Mouse (Mus musculus): Measurements from ENCODE around the gene Slc4a4. TPM values are rescaled to one million over a fixed set of nuclear protein-coding genes. Genes with fewer than 3 reads are reported as not detected.

Slc4a4 gene
- polyA plus RNA-seq, 1 experiment from 2014 or later = 1.6 TPM

DNA sequence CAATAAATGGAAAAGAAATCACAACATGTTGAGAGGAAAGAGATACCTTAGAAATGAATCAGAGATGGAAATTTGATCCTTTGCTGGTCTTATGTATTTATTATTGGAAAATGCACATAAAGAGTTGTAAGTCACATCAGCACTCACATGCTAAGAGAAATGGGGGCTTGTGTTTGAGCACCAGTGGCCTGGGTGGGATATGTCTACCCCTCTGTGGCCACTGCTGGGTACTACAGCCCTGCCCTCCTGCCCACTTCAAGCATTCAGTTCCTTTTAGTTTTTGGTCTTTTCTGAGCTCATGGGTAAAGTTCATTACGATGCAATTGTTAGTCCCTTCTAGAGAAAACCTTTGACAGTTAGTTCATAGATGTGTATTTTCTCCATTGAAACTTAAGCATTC lies 335.0 kb downstream of the Slc4a4 start:
- ATAC-seq (ENCODE audit: low FRiP score) = peak; percentile 82; the same call in 1 of the 2 replicates
- H3K36me3 ChIP-seq (ENCODE audit: control insufficient read depth, insufficient read depth, low read length) = no peaks in the 10 kb centered on the region
- no peaks in the 10 kb centered on the region for H3K27me3 ChIP-seq (ENCODE audit: control insufficient read depth, insufficient read depth, low read length)
- H3K4me3 ChIP-seq (ENCODE audit: low read depth, low read length) = no peak overlapping the region
- H3K27ac ChIP-seq (ENCODE audit: low read depth, low read length) = no peak overlapping the region
- no peak overlapping the region for H3K4me2 ChIP-seq (replicated peaks; ENCODE audit: low read depth, low read length)
- 47% methylated on average over 1 of the region's 1 CpGs for WGBS
- H3K9me3 ChIP-seq (ENCODE audit: control insufficient read depth, low read length) = no peaks in the 10 kb centered on the region
- peak; percentile 50 for DNase-seq (ENCODE audit: low spot score)
- H3K4me1 ChIP-seq (replicated peaks; ENCODE audit: control insufficient read depth, insufficient read depth, low read length) = no peaks in the 10 kb centered on the region
- no peak overlapping the region for H3K9ac ChIP-seq (ENCODE audit: low read depth, low read length)

DNA sequence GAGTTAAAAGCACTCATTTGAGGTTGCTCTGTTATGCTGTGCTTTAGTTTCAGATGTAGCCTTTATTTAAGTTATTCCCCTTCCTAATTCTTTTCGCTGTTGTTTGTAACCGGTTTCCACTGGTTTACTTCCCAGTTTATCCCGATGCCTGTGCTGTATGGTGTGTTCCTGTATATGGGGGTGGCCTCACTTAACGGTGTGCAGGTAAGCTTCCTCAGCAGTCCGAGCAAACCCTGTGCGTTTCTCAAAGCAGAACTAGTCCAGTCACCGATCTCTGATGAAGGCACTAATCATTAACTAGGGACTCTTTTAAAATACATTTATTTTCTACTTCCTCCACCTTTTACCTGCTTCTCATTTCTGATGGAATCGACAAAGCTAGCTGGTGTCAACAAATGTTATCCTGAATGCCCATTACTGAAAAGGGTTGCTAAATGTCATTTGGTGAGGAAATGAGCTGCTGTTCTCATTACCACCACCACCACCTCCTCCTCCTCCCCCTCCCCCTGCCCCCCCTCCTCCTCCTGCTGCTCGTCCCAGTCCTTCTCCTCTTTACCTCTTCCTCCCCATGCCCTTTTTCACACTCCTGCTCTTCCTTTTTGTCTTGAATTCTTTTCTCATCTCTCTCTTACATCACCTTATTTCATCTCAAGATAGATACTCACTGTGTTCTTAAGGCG lies 336.6 kb downstream of the Slc4a4 start:
- no peak overlapping the region for H3K27ac ChIP-seq (ENCODE audit: low read depth, low read length)
- H3K9me3 ChIP-seq (ENCODE audit: control insufficient read depth, low read length) = no peaks in the 10 kb centered on the region
- H3K4me3 ChIP-seq (ENCODE audit: low read depth, low read length) = no peak overlapping the region
- H3K27me3 ChIP-seq (ENCODE audit: control insufficient read depth, insufficient read depth, low read length) = no peaks in the 10 kb centered on the region
- H3K4me2 ChIP-seq (replicated peaks; ENCODE audit: low read depth, low read length) = no peak overlapping the region
- H3K9ac ChIP-seq (ENCODE audit: low read depth, low read length) = no peak overlapping the region
- 59% methylated on average over 10 of the region's 10 CpGs for WGBS
- H3K36me3 ChIP-seq (ENCODE audit: control insufficient read depth, insufficient read depth, low read length) = no peaks in the 10 kb centered on the region
- DNase-seq (ENCODE audit: low spot score) = no peak
- H3K4me1 ChIP-seq (replicated peaks; ENCODE audit: control insufficient read depth, insufficient read depth, low read length) = no peaks in the 10 kb centered on the region
- no peak for ATAC-seq (ENCODE audit: low FRiP score)

DNA sequence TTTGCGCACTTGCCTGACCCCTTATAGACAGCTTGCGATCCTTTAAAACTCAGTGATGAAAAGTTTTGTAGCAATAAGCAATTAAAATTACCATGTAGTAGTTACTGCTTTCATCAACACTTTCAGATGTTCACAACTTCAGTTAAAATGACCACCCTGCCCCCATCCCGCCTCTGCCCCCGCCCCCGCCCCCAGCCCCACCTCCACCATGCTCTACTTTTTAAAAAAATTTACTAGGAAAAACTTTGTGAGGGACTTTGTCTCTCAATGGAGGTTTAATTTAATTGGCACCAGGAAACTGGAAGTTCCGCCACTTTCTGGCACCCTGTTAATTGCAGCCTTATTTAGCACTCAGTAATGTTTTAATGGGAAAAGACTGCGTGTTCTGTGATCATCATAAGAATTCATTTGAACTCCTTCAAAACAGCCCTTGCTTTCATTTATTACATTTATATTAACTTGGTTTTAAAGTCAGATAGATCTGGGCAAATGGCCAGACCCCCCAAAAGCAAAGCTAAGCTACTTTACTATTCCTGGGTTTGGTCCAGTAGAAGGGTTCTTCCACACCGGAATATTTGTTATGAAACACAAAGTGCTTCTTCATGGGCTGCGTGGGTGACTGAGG lies 337.2 kb downstream of the Slc4a4 start:
- Histone ChIP-seq H3K4me2 (replicated peaks; ENCODE audit: low read depth, low read length) (no peak overlapping the region), H3K36me3 (ENCODE audit: control insufficient read depth, insufficient read depth, low read length) (no peaks in the 10 kb centered on the region), H3K27me3 (ENCODE audit: control insufficient read depth, insufficient read depth, low read length) (no peaks in the 10 kb centered on the region), H3K4me3 (ENCODE audit: low read depth, low read length) (no peak overlapping the region), H3K9ac (ENCODE audit: low read depth, low read length) (no peak overlapping the region), H3K4me1 (replicated peaks; ENCODE audit: control insufficient read depth, insufficient read depth, low read length) (no peaks in the 10 kb centered on the region), H3K27ac (ENCODE audit: low read depth, low read length) (no peak overlapping the region), H3K9me3 (ENCODE audit: control insufficient read depth, low read length) (no peaks in the 10 kb centered on the region)
- WGBS = 87% methylated on average over 9 of the region's 9 CpGs
- ATAC-seq (ENCODE audit: low FRiP score) = no peak
- DNase-seq (ENCODE audit: low spot score) = no peak

DNA sequence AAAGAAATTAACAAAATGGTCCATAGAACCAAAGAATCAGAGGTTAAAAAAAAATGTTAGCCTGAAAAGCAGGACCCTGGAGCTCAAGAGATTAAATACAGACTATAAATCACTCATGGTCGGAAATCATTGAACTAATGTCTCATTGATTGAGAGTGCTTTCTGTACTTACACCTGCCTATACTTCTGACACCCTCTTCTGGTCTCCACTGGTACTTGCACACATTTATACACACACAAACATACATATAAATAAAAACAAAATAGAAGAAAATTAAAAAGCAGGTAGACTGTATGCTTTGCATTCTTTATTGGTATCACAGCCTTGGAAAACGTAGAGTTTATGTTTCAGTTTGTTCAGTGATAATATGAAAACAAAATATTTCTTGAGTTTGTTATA lies 341.3 kb downstream of the Slc4a4 start:
- WGBS = 85% methylated on average over 2 of the region's 2 CpGs
- no peak for ATAC-seq (ENCODE audit: low FRiP score)

DNA sequence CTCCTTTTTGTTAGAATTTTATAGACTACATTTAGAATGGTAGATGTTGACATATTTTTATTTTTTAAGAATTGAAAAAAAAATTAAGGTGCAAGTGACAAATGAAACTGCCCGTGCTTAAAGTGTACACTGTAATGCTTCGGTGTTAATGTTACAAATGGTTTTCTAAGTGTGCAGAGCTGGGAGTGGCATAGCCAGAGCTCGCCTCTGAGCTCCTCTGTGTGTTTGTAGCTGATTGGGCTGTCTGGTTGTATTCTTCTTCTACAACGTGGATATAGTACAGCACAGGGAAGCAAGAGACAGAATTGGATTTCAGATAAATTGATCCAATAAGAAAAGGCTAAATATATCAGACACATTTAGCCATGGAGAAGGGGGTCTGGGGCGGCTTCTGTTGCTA lies 343.0 kb downstream of the Slc4a4 start:
- Histone ChIP-seq H3K4me3 (ENCODE audit: low read depth, low read length) (no peak overlapping the region), H3K36me3 (ENCODE audit: control insufficient read depth, insufficient read depth, low read length) (no peaks in the 10 kb centered on the region), H3K9ac (ENCODE audit: low read depth, low read length) (no peak overlapping the region), H3K27ac (ENCODE audit: low read depth, low read length) (no peak overlapping the region), H3K4me1 (replicated peaks; ENCODE audit: control insufficient read depth, insufficient read depth, low read length) (no peaks in the 10 kb centered on the region), H3K9me3 (ENCODE audit: control insufficient read depth, low read length) (no peaks in the 10 kb centered on the region), H3K27me3 (ENCODE audit: control insufficient read depth, insufficient read depth, low read length) (no peaks in the 10 kb centered on the region), H3K4me2 (replicated peaks; ENCODE audit: low read depth, low read length) (no peak overlapping the region)
- no peak for ATAC-seq (ENCODE audit: low FRiP score)
- WGBS = 85% methylated on average over 5 of the region's 5 CpGs
- no peak for DNase-seq (ENCODE audit: low spot score)

More for the DNA sequence above, 341.3 kb downstream of the Slc4a4 start:
- Histone ChIP-seq H3K9ac (ENCODE audit: low read depth, low read length) (no peak overlapping the region), H3K9me3 (ENCODE audit: control insufficient read depth, low read length) (no peaks in the 10 kb centered on the region), H3K36me3 (ENCODE audit: control insufficient read depth, insufficient read depth, low read length) (no peaks in the 10 kb centered on the region), H3K4me1 (replicated peaks; ENCODE audit: control insufficient read depth, insufficient read depth, low read length) (no peaks in the 10 kb centered on the region), H3K4me2 (replicated peaks; ENCODE audit: low read depth, low read length) (no peak overlapping the region), H3K4me3 (ENCODE audit: low read depth, low read length) (no peak overlapping the region), H3K27ac (ENCODE audit: low read depth, low read length) (no peak overlapping the region), H3K27me3 (ENCODE audit: control insufficient read depth, insufficient read depth, low read length) (no peaks in the 10 kb centered on the region)
- DNase-seq (ENCODE audit: low spot score) = no peak

DNA sequence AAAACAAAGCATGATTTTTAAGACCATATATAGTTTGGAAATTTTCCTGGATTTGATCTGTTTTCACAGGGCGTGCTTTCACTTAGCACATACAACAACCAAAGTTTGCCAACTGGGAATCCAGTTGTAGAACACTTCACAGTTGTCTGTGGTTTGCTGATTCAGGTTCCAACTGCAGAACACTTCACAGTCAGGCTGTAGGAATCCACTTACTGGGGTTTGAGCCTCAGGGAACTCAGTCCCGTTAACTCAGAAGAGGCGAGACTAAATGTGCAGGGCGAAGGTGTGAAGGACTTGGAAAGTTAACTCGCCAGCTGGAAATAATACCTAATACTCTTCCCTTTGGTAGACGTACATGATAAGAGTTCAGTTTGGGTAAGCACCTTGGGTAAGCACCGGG lies 345.7 kb downstream of the Slc4a4 start:
- H3K4me3 ChIP-seq (ENCODE audit: low read depth, low read length) = no peak overlapping the region
- DNase-seq (ENCODE audit: low spot score) (no peak), ATAC-seq (ENCODE audit: low FRiP score) (no peak)
- H3K27ac ChIP-seq (ENCODE audit: low read depth, low read length) = no peak overlapping the region
- WGBS = 86% methylated on average over 7 of the region's 7 CpGs
- no peaks in the 10 kb centered on the region for H3K27me3 ChIP-seq (ENCODE audit: control insufficient read depth, insufficient read depth, low read length)
- H3K36me3 ChIP-seq (ENCODE audit: control insufficient read depth, insufficient read depth, low read length) = no peaks in the 10 kb centered on the region
- no peaks in the 10 kb centered on the region for H3K9me3 ChIP-seq (ENCODE audit: control insufficient read depth, low read length)
- H3K4me2 ChIP-seq (replicated peaks; ENCODE audit: low read depth, low read length) = no peak overlapping the region
- no peak overlapping the region for H3K9ac ChIP-seq (ENCODE audit: low read depth, low read length)
- H3K4me1 ChIP-seq (replicated peaks; ENCODE audit: control insufficient read depth, insufficient read depth, low read length) = no peaks in the 10 kb centered on the region

DNA sequence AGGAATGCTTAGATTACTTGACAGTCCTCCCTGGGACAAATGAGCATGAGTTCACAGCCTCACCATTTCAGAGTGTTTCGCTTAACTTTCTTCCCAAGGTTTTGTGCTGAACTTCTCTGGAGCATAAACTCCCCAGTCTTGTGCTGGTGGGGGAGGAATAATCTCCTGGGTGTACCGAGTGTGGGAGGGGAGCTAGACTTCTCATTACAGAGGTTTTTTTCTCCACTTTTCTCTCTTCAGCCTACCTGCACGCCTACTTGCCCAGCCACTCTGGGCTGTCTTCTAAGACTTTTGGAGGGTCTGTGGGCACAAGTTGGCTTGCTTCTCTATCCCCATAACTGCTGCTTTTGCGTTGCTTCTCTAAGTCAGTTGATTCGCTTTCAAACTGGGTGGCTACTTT lies 365.2 kb downstream of the Slc4a4 start:
- ATAC-seq (ENCODE audit: low FRiP score) (no peak), DNase-seq (ENCODE audit: low spot score) (no peak)
- H3K27me3 ChIP-seq (ENCODE audit: control insufficient read depth, insufficient read depth, low read length) = no peaks in the 10 kb centered on the region
- WGBS = 87% methylated on average over 5 of the region's 5 CpGs
- H3K36me3 ChIP-seq (ENCODE audit: control insufficient read depth, insufficient read depth, low read length) = no peaks in the 10 kb centered on the region
- no peaks in the 10 kb centered on the region for H3K9me3 ChIP-seq (ENCODE audit: control insufficient read depth, low read length)
- no peak overlapping the region for H3K27ac ChIP-seq (ENCODE audit: low read depth, low read length)
- H3K4me1 ChIP-seq (replicated peaks; ENCODE audit: control insufficient read depth, insufficient read depth, low read length) = no peaks in the 10 kb centered on the region
- no peak overlapping the region for H3K4me3 ChIP-seq (ENCODE audit: low read depth, low read length)
- H3K4me2 ChIP-seq (replicated peaks; ENCODE audit: low read depth, low read length) = no peak overlapping the region
- no peak overlapping the region for H3K9ac ChIP-seq (ENCODE audit: low read depth, low read length)

DNA sequence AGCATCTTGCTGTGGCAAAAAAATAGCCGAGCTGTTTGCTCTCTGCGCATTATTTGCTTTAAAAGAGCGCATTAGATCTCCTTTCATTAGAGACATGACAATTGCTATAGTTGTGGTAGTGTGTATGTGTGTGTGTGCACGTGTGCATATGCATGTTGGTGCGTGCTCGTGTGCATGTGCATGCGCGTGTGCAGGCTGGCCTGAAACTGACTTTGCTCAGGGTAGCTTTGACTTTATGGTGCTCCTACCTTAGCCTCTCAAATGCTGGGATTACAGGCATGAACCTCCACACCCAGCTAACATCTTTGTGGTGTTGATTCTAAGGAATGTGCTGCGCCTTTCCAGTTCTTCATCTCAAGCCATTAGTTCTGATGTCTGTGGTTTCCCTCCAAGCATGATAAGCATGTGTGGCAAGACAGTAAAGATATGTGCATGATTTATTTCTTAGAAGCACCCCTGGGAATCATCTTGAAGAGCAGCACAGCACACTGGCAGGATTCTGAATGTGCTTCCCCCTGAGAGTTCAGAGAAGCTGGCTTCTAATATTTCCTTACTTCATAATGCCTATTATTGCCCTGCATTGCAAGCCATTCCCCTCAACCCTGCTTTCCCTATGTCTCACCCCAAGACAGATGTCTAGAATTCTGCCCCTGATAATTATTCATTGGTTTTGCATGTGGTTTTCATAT lies 373.3 kb downstream of the Slc4a4 start:
- H3K36me3 ChIP-seq (ENCODE audit: control insufficient read depth, insufficient read depth, low read length) = no peaks in the 10 kb centered on the region
- no peak overlapping the region for H3K4me3 ChIP-seq (ENCODE audit: low read depth, low read length)
- H3K27ac ChIP-seq (ENCODE audit: low read depth, low read length) = no peak overlapping the region
- H3K9ac ChIP-seq (ENCODE audit: low read depth, low read length) = no peak overlapping the region
- no peak for DNase-seq (ENCODE audit: low spot score)
- no peak overlapping the region for H3K4me2 ChIP-seq (replicated peaks; ENCODE audit: low read depth, low read length)
- no peaks in the 10 kb centered on the region for H3K9me3 ChIP-seq (ENCODE audit: control insufficient read depth, low read length)
- 93% methylated on average over 9 of the region's 9 CpGs for WGBS
- peak; percentile 71 for ATAC-seq (ENCODE audit: low FRiP score)
- no peaks in the 10 kb centered on the region for H3K27me3 ChIP-seq (ENCODE audit: control insufficient read depth, insufficient read depth, low read length)
- H3K4me1 ChIP-seq (replicated peaks; ENCODE audit: control insufficient read depth, insufficient read depth, low read length) = no peaks in the 10 kb centered on the region

DNA sequence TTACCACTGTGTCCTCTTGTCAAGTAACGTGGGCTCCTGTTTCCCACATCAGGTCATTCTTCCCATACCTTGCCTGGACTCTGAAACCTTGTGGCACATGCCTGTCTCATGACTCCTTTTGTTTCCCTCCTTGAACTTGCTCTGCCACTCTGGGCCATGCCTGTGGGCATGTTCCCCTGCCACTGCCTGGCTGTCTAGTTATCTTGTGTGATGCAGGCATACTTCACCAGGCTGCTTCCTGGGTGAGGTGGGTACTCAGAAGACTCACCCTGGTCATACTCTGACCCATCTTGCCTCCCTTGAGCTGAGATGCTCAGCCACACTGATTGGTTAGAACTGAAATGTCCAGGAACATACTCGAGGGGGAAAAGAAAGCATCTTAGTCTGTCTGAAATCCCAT lies 390.4 kb downstream of the Slc4a4 start:
- 77% methylated on average over 2 of the region's 2 CpGs for WGBS
- Histone ChIP-seq H3K9me3 (ENCODE audit: control insufficient read depth, low read length) (no peaks in the 10 kb centered on the region), H3K36me3 (ENCODE audit: control insufficient read depth, insufficient read depth, low read length) (no peaks in the 10 kb centered on the region), H3K4me2 (replicated peaks; ENCODE audit: low read depth, low read length) (no peak overlapping the region), H3K27ac (ENCODE audit: low read depth, low read length) (no peak overlapping the region), H3K9ac (ENCODE audit: low read depth, low read length) (no peak overlapping the region), H3K4me3 (ENCODE audit: low read depth, low read length) (no peak overlapping the region), H3K27me3 (ENCODE audit: control insufficient read depth, insufficient read depth, low read length) (no peaks in the 10 kb centered on the region), H3K4me1 (replicated peaks; ENCODE audit: control insufficient read depth, insufficient read depth, low read length) (no peaks in the 10 kb centered on the region)
- DNase-seq (ENCODE audit: low spot score) (no peak), ATAC-seq (ENCODE audit: low FRiP score) (no peak)
